In genomic region chr2:72932186-72932585, GRCm38 (mm10) we compare ENCODE assay signal across 28 mouse cellular contexts. TPM values are rescaled to one million over a fixed set of nuclear protein-coding genes. Genes with fewer than 3 reads are reported as not detected.
A peak's percentile ranks its signal among the peaks of the same experiment; 100 is the strongest.
DNase-seq lines count a peak whose midpoint lies in the region; ATAC-seq and TF ChIP-seq lines count a peak whose summit lies in the region.
"Had no signal": no experiment of that assay in that cellular context is flagged by ENCODE, and none has a peak within 500 bp of the region (broad histone marks: within the 10 kb centered on the region; RNA-seq: fewer than 3 reads in every experiment).

No protein-coding gene starts in this region.

- H3K9me3 ChIP-seq in MEL (replicated peaks; ENCODE audit: insufficient read depth, low read length), result no peaks in the 10 kb centered on the region
- H3K9me3 ChIP-seq in limb, embryonic 15.5 days, result no peaks in the 10 kb centered on the region
- H3K9me3 ChIP-seq in forebrain, postnatal 0 days (ENCODE audit: low read length), result no peaks in the 10 kb centered on the region
- H3K9me3 ChIP-seq: forebrain, embryonic 15.5 days; heart, embryonic 13.5 days; intestine, embryonic 15.5 days; liver, embryonic 13.5 days; lung, embryonic 15.5 days had no signal

- TF ChIP-seq POLR2A in MEL (IDR thresholded peaks at IDR 0.05; ENCODE audit: control insufficient read depth in 1 of 2, insufficient read depth in 1 of 2, low read depth in 1 of 2, low read length in 2 of 2, poor library complexity in 1 of 2), result no peak

- H3K27ac ChIP-seq in MEL (ENCODE audit: control insufficient read depth, low read depth, low read length), result no peak overlapping the region
- peak overlapping the region; percentile 12; the same call in 1 of the 2 replicates for H3K27ac ChIP-seq in limb, embryonic 15.5 days
- H3K27ac ChIP-seq in forebrain, postnatal 0 days (ENCODE audit: low read depth, low read length), result no peak overlapping the region
- H3K27ac ChIP-seq: forebrain, embryonic 15.5 days; heart, embryonic 13.5 days; hindbrain, embryonic 14.5 days; intestine, embryonic 15.5 days; kidney, postnatal 0 days; layer of hippocampus, adult 2 months; liver, embryonic 13.5 days; lung, embryonic 15.5 days had no signal

- no peak for ATAC-seq in limb, embryonic 15.5 days (ENCODE audit: insufficient number of reproducible peaks, low FRiP score, low TSS enrichment, low read depth)
- ATAC-seq in forebrain, postnatal 0 days, result no peak
- ATAC-seq: forebrain, embryonic 15.5 days; intestine, embryonic 15.5 days had no signal

- no peak overlapping the region for H3K4me2 ChIP-seq in limb, embryonic 15.5 days
- H3K4me2 ChIP-seq in forebrain, postnatal 0 days (ENCODE audit: low read depth), result no peak overlapping the region
- H3K4me2 ChIP-seq: forebrain, embryonic 15.5 days; heart, embryonic 13.5 days; hindbrain, embryonic 14.5 days; intestine, embryonic 15.5 days; liver, embryonic 13.5 days; lung, embryonic 15.5 days; midbrain, embryonic 11.5 days had no signal

- no peaks in the 10 kb centered on the region for H3K4me1 ChIP-seq in MEL (ENCODE audit: control insufficient read depth in 1 of 2, insufficient read depth in 2 of 2, low read length in 2 of 2)
- H3K4me1 ChIP-seq in limb, embryonic 15.5 days, result peaks cover 13% of the 10 kb centered on the region
- no peaks in the 10 kb centered on the region for H3K4me1 ChIP-seq in forebrain, postnatal 0 days (ENCODE audit: insufficient read depth)
- H3K4me1 ChIP-seq: forebrain, embryonic 15.5 days; heart, embryonic 13.5 days; intestine, embryonic 15.5 days; liver, embryonic 13.5 days; lung, embryonic 15.5 days had no signal

- H3K4me3 ChIP-seq in MEL (ENCODE audit: control insufficient read depth in 1 of 2, insufficient read depth in 1 of 2, low read depth in 2 of 2, low read length in 2 of 2), result no peak overlapping the region
- no peak overlapping the region for H3K4me3 ChIP-seq in limb, embryonic 15.5 days
- no peak overlapping the region for H3K4me3 ChIP-seq in forebrain, postnatal 0 days (ENCODE audit: low read depth, low read length)
- H3K4me3 ChIP-seq: forebrain, embryonic 15.5 days; heart, embryonic 13.5 days; intestine, embryonic 15.5 days; layer of hippocampus, adult 2 months; liver, embryonic 13.5 days; lung, embryonic 15.5 days had no signal

- TF ChIP-seq EP300 in MEL (IDR thresholded peaks at IDR 0.05; ENCODE audit: low read depth in 1 of 2, low read length in 2 of 2), result no peak

- DNase-seq in MEL (ENCODE audit: low read depth, low spot score), result no peak
- DNase-seq in embryo, embryonic 11.5 days (ENCODE audit: low read depth, low spot score), result peak; percentile 17
- DNase-seq in hindlimb bud, embryonic 11.5 days (ENCODE audit: extremely low spot score, low read depth, low spot score), result peak; percentile 79
- DNase-seq in forebrain, postnatal 0 days, result no peak
- DNase-seq in frontal cortex, postnatal 14 days (ENCODE audit: low spot score in 2 of 2), result no peak
- no peak for DNase-seq in adrenal gland, adult 8-10 months
- DNase-seq: adrenal gland, postnatal 10 days; cerebellum, adult 18-20 months; layer of hippocampus, postnatal 36 days; liver, embryonic 13.5 days; lung, postnatal 4 days; thymus, adult 2 months had no signal

- no peaks in the 10 kb centered on the region for H3K27me3 ChIP-seq in MEL (ENCODE audit: control insufficient read depth in 1 of 2, insufficient read depth in 2 of 2, low read length in 2 of 2)
- H3K27me3 ChIP-seq in limb, embryonic 15.5 days, result no peaks in the 10 kb centered on the region
- H3K27me3 ChIP-seq in forebrain, postnatal 0 days (ENCODE audit: insufficient read depth, low read length), result no peaks in the 10 kb centered on the region
- H3K27me3 ChIP-seq: forebrain, embryonic 15.5 days; heart, embryonic 13.5 days; intestine, embryonic 15.5 days; liver, embryonic 13.5 days; lung, embryonic 15.5 days had no signal

- peaks cover 0 to under 1% of the 10 kb centered on the region in 2 experiments; a peak in 1 of 4 replicates for H3K36me3 ChIP-seq in MEL (ENCODE audit: control insufficient read depth in 1 of 2, insufficient read depth in 2 of 2, low read length in 2 of 2)
- H3K36me3 ChIP-seq in limb, embryonic 15.5 days, result peaks cover 15% of the 10 kb centered on the region
- H3K36me3 ChIP-seq in forebrain, postnatal 0 days (ENCODE audit: insufficient read depth), result no peaks in the 10 kb centered on the region

- H3K79me2 ChIP-seq in MEL (ENCODE audit: control insufficient read depth, insufficient read depth, low read length, poor library complexity), result no peaks in the 10 kb centered on the region

- TF ChIP-seq CTCF in MEL (IDR thresholded peaks at IDR 0.05 in 2 of 3, conservative IDR thresholded peaks at IDR 0.05 in 1 of 3; ENCODE audit: control insufficient read depth in 1 of 3, insufficient read depth in 1 of 3, low read depth in 2 of 3, low read length in 3 of 3, poor library complexity in 1 of 3, severe bottlenecking in 1 of 3), result no peak
- no peak for TF ChIP-seq CTCF in forebrain, postnatal 0 days (IDR thresholded peaks at IDR 0.05; ENCODE audit: low read depth)

- TF ChIP-seq RAD21 in MEL (IDR thresholded peaks at IDR 0.05; ENCODE audit: low read depth, low read length), result no peak

- H3K9ac ChIP-seq in MEL (ENCODE audit: control insufficient read depth, low read depth, low read length, poor library complexity, severe bottlenecking), result no peak overlapping the region
- H3K9ac ChIP-seq in limb, embryonic 15.5 days, result no peak overlapping the region
- H3K9ac ChIP-seq in forebrain, postnatal 0 days, result no peak overlapping the region
- H3K9ac ChIP-seq: forebrain, embryonic 15.5 days; heart, embryonic 13.5 days; hindbrain, embryonic 14.5 days; intestine, embryonic 15.5 days; liver, embryonic 13.5 days; lung, embryonic 15.5 days had no signal

TF ChIP-seq in MEL, 35 proteins besides CTCF, POLR2A, EP300 and RAD21:
- no peak for TF ChIP-seq SIN3A (IDR thresholded peaks at IDR 0.05; ENCODE audit: low read length)
- 0 out of 2 replicates have a peak, but pooled peaks have one; percentile 18 for TF ChIP-seq POLR2AphosphoS2 (IDR thresholded peaks at IDR 0.05; ENCODE audit: low read length)

RNA-seq across cellular contexts. Expression of gene Sp3, which starts 48.1 kb away (rescaled TPM):
- total RNA-seq in MEL (2012; rRNA removed), result 34.9 and 36.1 TPM in 2 replicates
- 100 to 1,000 TPM in 1 of 2 experiments, 10 to 100 TPM in 1; 27.8 to 299 TPM for polyA plus RNA-seq in MEL (2012; ENCODE audit: insufficient read depth in 1 of 2, insufficient read length in 2 of 2, low read depth in 1 of 2, low replicate concordance in 2 of 2, missing spikeins in 1 of 2)
- 52.4 and 60.3 TPM in 2 replicates for polyA plus RNA-seq in limb, embryonic 15.5 days (2015; fragmentation: Nextera tagmentation; extraction: Ambion mirVana)
- total RNA-seq in forebrain, postnatal 0 days (2014; rRNA removed), result 82.3 and 115 TPM in 2 replicates
- polyA plus RNA-seq in forebrain, postnatal 0 days (2015; fragmentation: Nextera tagmentation; extraction: Ambion mirVana), result 19.1 and 26.5 TPM in 2 replicates
- 10 to 100 TPM; 50.9 to 64.7 (median 60.2) TPM for total RNA-seq in adrenal gland, adult 8-10 months (2022)

RNA-seq across cellular contexts. Expression of gene Gm11084, which starts 54.3 kb away (rescaled TPM):
- not detected in 2 replicates for total RNA-seq in MEL (2012; rRNA removed)
- polyA plus RNA-seq in MEL (2012; ENCODE audit: insufficient read depth in 1 of 2, insufficient read length in 2 of 2, low read depth in 1 of 2, low replicate concordance in 2 of 2, missing spikeins in 1 of 2), result not detected
- polyA plus RNA-seq in limb, embryonic 15.5 days (2015; fragmentation: Nextera tagmentation; extraction: Ambion mirVana), result not detected in 2 replicates
- total RNA-seq in forebrain, postnatal 0 days (2014; rRNA removed), result not detected in 2 replicates
- not detected in 2 replicates for polyA plus RNA-seq in forebrain, postnatal 0 days (2015; fragmentation: Nextera tagmentation; extraction: Ambion mirVana)
- total RNA-seq in adrenal gland, adult 8-10 months (2022), result not detected
- total RNA-seq: adrenal gland, postnatal 10 days; common myeloid progenitor, adult 5-6 weeks; gastrocnemius, adult 18-20 months; granulocyte monocyte progenitor cell, adult 5-6 weeks; heart, postnatal 25 days; layer of hippocampus, adult 2 months; layer of hippocampus, postnatal 36 days; left cerebral cortex, postnatal 14 days had no signal
- polyA plus RNA-seq: C2C12; forebrain, embryonic 15.5 days; heart, embryonic 13.5 days; hindbrain, embryonic 14.5 days; intestine, embryonic 15.5 days; kidney, postnatal 0 days; liver, embryonic 13.5 days; lung, embryonic 15.5 days; midbrain, embryonic 11.5 days; stomach, embryonic 16.5 days; thymus, adult 2 months had no signal

Comparison
In these comparisons a context has a peak if more than half of its experiments do, and no peak if none do; other contexts are left out.
1. DNase-seq: peak in embryo, embryonic 11.5 days (single experiment) and hindlimb bud, embryonic 11.5 days (single experiment); none in MEL (single experiment), forebrain, postnatal 0 days (single experiment), frontal cortex, postnatal 14 days (0 of 2) and adrenal gland, adult 8-10 months (single experiment).